Mouse (Mus musculus) liver, adult 2 months (tissue): ENCODE results near the gene Fbxl21.

Experiments used
- CTCF ChIP-seq: fragments of 200-500 bp; IDR thresholded peaks from 2 replicates; pipeline ENCODE4 v1.5.1; 2011; ENCODE audit warnings: low read depth, low read length, control low read depth
- POLR2A ChIP-seq: fragments of 200-500 bp; IDR thresholded peaks from 2 replicates; pipeline ENCODE4 v1.6.1; 2011; ENCODE audit warnings: low read length, control low read depth; ENCODE audit not compliant: insufficient read depth; ENCODE audit errors: extremely low read depth

DNA sequence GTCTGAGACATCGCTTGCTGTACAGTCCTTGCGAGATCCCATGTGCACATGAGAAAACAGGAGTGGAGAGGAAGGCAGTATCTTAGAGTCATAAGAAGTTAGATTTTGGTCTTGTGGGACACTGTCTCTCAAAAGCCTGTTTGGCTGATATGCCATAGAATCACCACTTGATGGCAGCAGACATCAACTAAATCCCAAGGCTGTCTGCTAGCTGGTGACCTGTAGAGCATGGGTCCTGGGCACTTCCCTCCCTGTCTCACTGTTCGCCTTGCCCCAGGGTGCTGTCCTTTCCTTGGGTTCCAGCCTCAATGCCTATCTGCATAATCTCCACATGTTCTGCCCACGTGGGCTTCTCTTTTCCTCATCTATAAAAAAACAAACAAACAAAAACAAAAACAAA is 46.9 kb upstream of the Fbxl21 start:
- TF ChIP-seq CTCF (peak; percentile 69), POLR2A (no peak)
